Mouse (Mus musculus) retina, postnatal 1 day (tissue): ENCODE results near the gene Sva.

Experiments
- DNase-seq: peaks from one replicate; pipeline ENCODE4 v3.0.0-alpha.2; 2012

The Sva gene

DNA sequence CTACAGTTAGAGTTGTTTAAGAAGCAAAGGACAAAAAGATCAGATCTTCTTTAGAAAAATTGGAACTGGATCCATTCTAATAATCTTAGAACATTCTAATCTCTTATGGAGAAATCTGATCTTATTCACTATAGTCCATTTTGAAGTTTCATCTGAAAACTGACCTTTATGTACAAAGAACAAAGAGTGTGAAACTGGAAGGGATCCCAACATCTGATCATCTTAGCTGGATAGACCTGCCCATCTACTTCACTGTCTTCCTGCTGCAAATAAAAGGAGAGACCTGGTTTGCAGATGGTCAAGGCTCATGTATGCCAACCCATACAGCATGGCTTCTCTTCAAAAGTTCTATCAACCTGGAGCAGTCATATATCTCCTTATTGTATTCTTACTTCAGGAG is at the start of gene Sva:
Gene Sva, plus strand, starts transcription at position 301 of the 400 bp plus-strand sequence.
- no peak for DNase-seq
